ENCODE assay signal across 1 mouse cellular context in genomic region chr6:127330015-127330705, GRCm38 (mm10).
TF ChIP-seq lines count a peak whose summit lies in the region.

No protein-coding gene starts in this region.

TF ChIP-seq in CH12.LX, 34 proteins besides CTCF, POLR2A, EP300 and RAD21 (continued from another document):
- peak; percentile 9; the same call in 1 of the 2 replicates for TF ChIP-seq MEF2A (IDR thresholded peaks at IDR 0.05; ENCODE audit: borderline replicate concordance, low read depth, low read length)
- no peak for TF ChIP-seq KAT2A (IDR thresholded peaks at IDR 0.05; ENCODE audit: insufficient replicate concordance, low read length)
- TF ChIP-seq ZKSCAN1 (IDR thresholded peaks at IDR 0.05; ENCODE audit: borderline replicate concordance, low read depth, low read length) = no peak
- 0 out of 2 replicates have a peak, but pooled peaks have one; percentile 49 for TF ChIP-seq UBTF (IDR thresholded peaks at IDR 0.05; ENCODE audit: low read depth, low read length)
